Mouse (Mus musculus) E14TG2a.4 (cell line): ENCODE data around the gene Crebl2.

Experiments used
- CTCF ChIP-seq: conservative IDR thresholded peaks from 2 replicates; pipeline ENCODE4 v1.5.1; 2014; ENCODE audit warnings: low read length
- NANOG ChIP-seq: IDR thresholded peaks from 2 replicates; pipeline ENCODE4 v1.6.1; 2014; ENCODE audit warnings: borderline replicate concordance, low read length, mixed read lengths

- TF ChIP-seq CTCF (no peak), NANOG (no peak)
These were observed 56.5 kb downstream of the Crebl2 start for GRCm38 (mm10) chr6:134886475-134886874.
